Mouse (Mus musculus) gastrocnemius, postnatal 25 days (tissue): ENCODE measurements around the gene Cfap69. TPM values are rescaled to one million over a fixed set of nuclear protein-coding genes. Genes with fewer than 3 reads are reported as not detected.

ENCODE experiments used
- total RNA-seq, 2 experiments: library from RNA; stranded (reverse); gene quantifications; 1 replicate in 1 of 2; 2 replicates in 1 of 2; pipeline ENCODE4 v1.2.3; 2021

Gene Cfap69
- total RNA-seq, 2 experiments from 2014 or later, result 1.0 TPM; not detected in 1

Other genes starting within 250 kb of the Cfap69 start
- gene Cdk14, start 243.9 kb downstream of the Cfap69 start, total RNA-seq, result 1 to 10 TPM; 5.4 to 5.5 TPM
- not detected for gene 1700015F17Rik, start 185.1 kb downstream of the Cfap69 start, total RNA-seq
- 10 to 100 TPM; 12.6 to 13.5 TPM for gene Cldn12, start 149.3 kb downstream of the Cfap69 start, total RNA-seq
- gene Gtpbp10, start 104.7 kb downstream of the Cfap69 start, total RNA-seq, result 1 to 10 TPM; 6.1 to 6.9 TPM
- gene Gm8773, start 90.4 kb downstream of the Cfap69 start, total RNA-seq, result not detected
- gene Steap2, start 30.3 kb upstream of the Cfap69 start, total RNA-seq, result under 1 TPM; 0.32 to 0.33 TPM
- gene Steap1, start 85.1 kb upstream of the Cfap69 start, total RNA-seq, result not detected